Mouse (Mus musculus): Measurements from ENCODE around the gene Rnf40. TPM values are rescaled to one million over a fixed set of nuclear protein-coding genes. Genes with fewer than 3 reads are reported as not detected.

Rnf40 gene
- polyA plus RNA-seq, 1 experiment, result 32.2 TPM

DNA sequence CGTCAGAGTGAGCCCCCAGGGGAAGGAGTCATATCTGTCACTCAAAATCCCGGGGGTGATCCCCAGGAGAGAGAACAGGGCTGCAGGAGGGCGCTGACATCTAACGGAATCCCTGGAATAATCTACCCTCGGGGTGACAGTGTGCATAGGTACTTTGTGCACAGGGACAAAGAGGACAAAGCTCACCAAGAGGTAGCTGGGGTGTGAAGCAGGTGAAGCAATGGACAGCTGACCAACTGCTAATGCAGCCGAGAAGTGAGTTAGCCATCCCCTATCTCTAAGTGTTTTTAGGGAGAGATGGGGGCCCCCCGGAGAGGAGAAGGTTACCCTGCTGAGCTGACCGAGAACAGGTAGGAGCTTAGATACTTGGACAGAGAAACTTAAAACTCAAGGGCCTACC is 25.5 kb downstream of the Rnf40 start:
- peak overlapping the region; percentile 83 for H3K4me2 ChIP-seq (ENCODE audit: low read depth)
- peaks cover 10% of the 10 kb centered on the region for H3K36me3 ChIP-seq (ENCODE audit: control insufficient read depth, insufficient read depth)
- peak overlapping the region; percentile 80 for H3K4me3 ChIP-seq
- peak overlapping the region; percentile 59 for H3ac ChIP-seq (ENCODE audit: control insufficient read depth, insufficient read length)
- H3K79me2 ChIP-seq (ENCODE audit: control insufficient read depth, insufficient read depth), result peaks cover 9% of the 10 kb centered on the region
- TF ChIP-seq USF1 (IDR thresholded peaks at IDR 0.05; ENCODE audit: low read depth) (no peak), MYOG (IDR thresholded peaks at IDR 0.05; ENCODE audit: control insufficient read depth in 1 of 3, insufficient read depth in 1 of 3, insufficient read length in 2 of 3, low read depth in 2 of 3) (no peak), E2F4 (IDR thresholded peaks at IDR 0.05; ENCODE audit: insufficient read depth) (no peak), REST (IDR thresholded peaks at IDR 0.05; ENCODE audit: insufficient read depth, insufficient read length) (no peak), POLR2AphosphoS2 (IDR thresholded peaks at IDR 0.05; ENCODE audit: insufficient read length, low read depth) (no peak), SRF (IDR thresholded peaks at IDR 0.05; ENCODE audit: control insufficient read depth, insufficient read length, low read depth) (no peak), TCF12 (IDR thresholded peaks at IDR 0.05; ENCODE audit: insufficient read depth, poor library complexity, severe bottlenecking) (no peak), POLR2A (IDR thresholded peaks at IDR 0.05; ENCODE audit: insufficient read length, low read depth) (no peak), MAX (IDR thresholded peaks at IDR 0.05; ENCODE audit: low read depth) (no peak), MYOD1 (IDR thresholded peaks at IDR 0.05; ENCODE audit: control insufficient read depth in 1 of 3, insufficient read length in 2 of 3, low read depth in 2 of 3) (no peak), CEBPB (IDR thresholded peaks at IDR 0.05; ENCODE audit: insufficient read depth, poor library complexity, severe bottlenecking) (no peak), TCF3 (IDR thresholded peaks at IDR 0.05; ENCODE audit: insufficient read length, low read depth) (no peak)
- H3K27me3 ChIP-seq (ENCODE audit: control insufficient read depth, insufficient read depth, insufficient read length), result no peaks in the 10 kb centered on the region

DNA sequence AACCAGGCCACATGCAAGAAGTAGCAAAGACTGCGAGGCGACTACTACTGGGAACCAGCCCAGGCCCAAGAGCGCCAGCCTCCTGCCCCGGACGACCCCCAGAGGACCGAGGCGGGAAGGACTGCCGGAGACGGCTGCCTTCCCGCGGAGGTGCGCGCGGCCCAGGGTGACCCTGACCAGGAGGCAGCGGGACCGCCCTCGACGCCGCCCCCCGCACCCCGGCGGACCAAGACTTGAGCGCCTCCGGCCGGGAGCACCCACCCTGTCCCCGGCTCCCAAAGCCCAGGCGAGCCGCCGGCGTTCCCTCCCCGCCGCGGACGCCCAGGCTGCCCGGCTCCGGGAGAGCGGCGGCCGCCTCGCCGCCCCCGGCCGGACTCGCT is 25.9 kb downstream of the Rnf40 start:
- no peaks in the 10 kb centered on the region for H3K27me3 ChIP-seq (ENCODE audit: control insufficient read depth, insufficient read depth, insufficient read length)
- peaks cover 9% of the 10 kb centered on the region for H3K79me2 ChIP-seq (ENCODE audit: control insufficient read depth, insufficient read depth)
- peak overlapping the region; percentile 59 for H3ac ChIP-seq (ENCODE audit: control insufficient read depth, insufficient read length)
- H3K36me3 ChIP-seq (ENCODE audit: control insufficient read depth, insufficient read depth), result peaks cover 8% of the 10 kb centered on the region
- TF ChIP-seq CEBPB (IDR thresholded peaks at IDR 0.05; ENCODE audit: insufficient read depth, poor library complexity, severe bottlenecking), result no peak
- no peak for TF ChIP-seq TCF3 (IDR thresholded peaks at IDR 0.05; ENCODE audit: insufficient read length, low read depth)
- no peak for TF ChIP-seq MAX (IDR thresholded peaks at IDR 0.05; ENCODE audit: low read depth)
- no peak for TF ChIP-seq POLR2AphosphoS2 (IDR thresholded peaks at IDR 0.05; ENCODE audit: insufficient read length, low read depth)
- no peak for TF ChIP-seq REST (IDR thresholded peaks at IDR 0.05; ENCODE audit: insufficient read depth, insufficient read length)
- peak overlapping the region; percentile 83 for H3K4me2 ChIP-seq (ENCODE audit: low read depth)
- H3K4me3 ChIP-seq, result peak overlapping the region; percentile 80

DNA sequence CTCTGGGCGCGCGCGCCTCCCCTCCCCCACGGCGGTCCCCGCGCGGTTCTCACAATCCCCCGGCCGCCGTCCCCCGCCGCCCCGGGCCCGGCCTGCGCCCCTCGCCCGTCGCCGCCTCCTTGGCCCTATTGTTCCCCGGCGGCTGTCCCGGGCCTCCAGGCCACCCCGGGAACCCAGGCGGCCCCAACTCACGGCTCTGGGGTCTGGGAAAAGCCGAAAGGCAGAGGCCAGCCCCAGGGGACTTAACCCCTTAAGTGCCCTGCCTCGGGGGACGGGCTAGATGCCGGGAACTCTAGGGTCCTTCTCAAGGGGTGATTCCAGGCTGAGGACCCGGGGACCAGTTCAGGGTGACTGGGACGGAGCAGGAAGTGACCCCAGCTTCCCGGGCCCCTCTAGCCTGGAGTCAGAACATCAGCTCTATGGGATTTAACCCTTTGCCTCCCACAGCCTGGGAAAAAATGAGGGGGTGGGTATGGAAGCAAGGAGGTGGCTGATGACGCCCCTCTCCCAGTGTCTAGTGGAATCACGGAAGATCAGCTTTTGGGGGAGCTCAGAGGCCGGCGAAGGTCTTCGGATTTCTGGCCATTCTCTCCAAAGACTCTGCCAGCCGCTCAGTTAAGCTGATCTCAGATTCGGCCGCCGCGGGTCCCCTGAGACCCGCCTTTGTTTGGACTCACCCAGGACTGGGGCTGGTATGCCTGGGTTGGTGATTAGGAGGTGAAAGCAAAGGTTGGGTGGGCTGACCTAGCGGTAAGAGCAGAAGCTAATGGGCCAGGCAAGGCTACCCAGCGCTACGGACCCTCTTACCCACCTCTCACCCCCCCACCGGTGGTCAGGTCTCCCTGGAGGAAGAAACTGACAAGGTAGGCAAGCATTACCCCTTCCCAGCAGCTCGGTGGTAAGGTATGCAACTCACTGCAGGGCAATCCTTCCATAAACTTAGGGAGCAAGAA is 26.6 kb downstream of the Rnf40 start, which contains the start of gene Zfp629:
Gene Zfp629 (minus strand): TSS at position 907 of the 953 bp plus-strand sequence.
- H3K27me3 ChIP-seq (ENCODE audit: control insufficient read depth, insufficient read depth, insufficient read length), result no peaks in the 10 kb centered on the region
- peak within 1 kb of the TSS; percentile 80 for H3K4me3 ChIP-seq
- H3K79me2 ChIP-seq (ENCODE audit: control insufficient read depth, insufficient read depth), result peaks cover 9% of the 10 kb centered on the region
- H3K36me3 ChIP-seq (ENCODE audit: control insufficient read depth, insufficient read depth), result peaks cover 1% of the 10 kb centered on the region
- H3K4me2 ChIP-seq (ENCODE audit: low read depth), result peak within 1 kb of the TSS; percentile 83
- no peak for TF ChIP-seq E2F4 (IDR thresholded peaks at IDR 0.05; ENCODE audit: insufficient read depth)
- no peak for TF ChIP-seq POLR2A (IDR thresholded peaks at IDR 0.05; ENCODE audit: insufficient read length, low read depth)
- no peak for TF ChIP-seq MYOG (IDR thresholded peaks at IDR 0.05; ENCODE audit: control insufficient read depth in 1 of 3, insufficient read depth in 1 of 3, insufficient read length in 2 of 3, low read depth in 2 of 3)
- no peak for TF ChIP-seq SRF (IDR thresholded peaks at IDR 0.05; ENCODE audit: control insufficient read depth, insufficient read length, low read depth)
- TF ChIP-seq POLR2AphosphoS2 (IDR thresholded peaks at IDR 0.05; ENCODE audit: insufficient read length, low read depth), result no peak
- no peak for TF ChIP-seq REST (IDR thresholded peaks at IDR 0.05; ENCODE audit: insufficient read depth, insufficient read length)
- no peak for TF ChIP-seq CEBPB (IDR thresholded peaks at IDR 0.05; ENCODE audit: insufficient read depth, poor library complexity, severe bottlenecking)
- peak within 1 kb of the TSS; percentile 59 for H3ac ChIP-seq (ENCODE audit: control insufficient read depth, insufficient read length)

DNA sequence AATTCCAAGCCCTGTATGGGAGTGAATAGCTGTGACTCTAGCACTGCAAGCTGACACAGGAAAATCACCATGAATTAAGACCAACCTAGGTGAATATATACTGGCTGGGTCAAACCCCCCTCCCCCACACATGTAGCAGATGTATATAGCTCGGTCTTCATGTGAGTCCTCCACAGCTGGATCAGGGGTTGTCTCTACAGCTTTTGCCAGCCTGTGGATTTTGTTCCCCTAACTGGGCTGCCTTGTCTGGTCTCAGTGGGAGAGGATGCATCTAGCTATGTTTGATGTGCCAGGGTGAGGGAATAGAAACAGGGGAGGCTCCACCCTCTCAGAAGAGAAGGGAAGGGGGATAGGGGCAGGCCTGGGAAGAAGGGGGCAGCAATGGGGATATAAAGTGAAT is 27.8 kb downstream of the Rnf40 start:
- TF ChIP-seq MYOG (IDR thresholded peaks at IDR 0.05; ENCODE audit: control insufficient read depth in 1 of 3, insufficient read depth in 1 of 3, insufficient read length in 2 of 3, low read depth in 2 of 3), result no peak
- Histone ChIP-seq H3K79me2 (ENCODE audit: control insufficient read depth, insufficient read depth) (peaks cover 9% of the 10 kb centered on the region), H3K4me3 (peak overlapping the region; percentile 80), H3K4me2 (ENCODE audit: low read depth) (no peak overlapping the region), H3K27me3 (ENCODE audit: control insufficient read depth, insufficient read depth, insufficient read length) (no peaks in the 10 kb centered on the region), H3K36me3 (ENCODE audit: control insufficient read depth, insufficient read depth) (no peaks in the 10 kb centered on the region), H3ac (ENCODE audit: control insufficient read depth, insufficient read length) (no peak overlapping the region)

DNA sequence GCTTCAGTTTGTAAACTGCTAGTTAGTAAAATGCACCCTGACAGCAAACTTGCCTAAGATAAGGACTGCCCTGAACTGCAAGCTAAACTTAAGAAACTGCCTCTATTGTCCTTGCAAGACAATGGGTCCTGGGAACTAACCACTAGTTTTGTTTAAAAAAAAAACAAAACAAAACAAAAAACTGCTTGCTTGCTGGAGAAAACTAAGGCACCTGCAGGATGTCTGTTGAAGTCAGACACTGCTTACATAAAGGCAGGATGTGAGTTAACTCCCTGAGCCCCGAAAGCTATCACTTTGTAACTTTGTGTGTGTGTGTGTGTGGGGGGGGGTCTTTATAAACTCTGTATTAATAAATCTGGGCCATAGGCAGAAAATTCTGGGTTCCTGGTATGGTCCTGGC is 28.3 kb downstream of the Rnf40 start:
- no peaks in the 10 kb centered on the region for H3K27me3 ChIP-seq (ENCODE audit: control insufficient read depth, insufficient read depth, insufficient read length)
- H3K36me3 ChIP-seq (ENCODE audit: control insufficient read depth, insufficient read depth), result no peaks in the 10 kb centered on the region
- TF ChIP-seq MYOD1 (IDR thresholded peaks at IDR 0.05; ENCODE audit: control insufficient read depth in 1 of 3, insufficient read length in 2 of 3, low read depth in 2 of 3) (no peak), POLR2AphosphoS2 (IDR thresholded peaks at IDR 0.05; ENCODE audit: insufficient read length, low read depth) (no peak), TCF12 (IDR thresholded peaks at IDR 0.05; ENCODE audit: insufficient read depth, poor library complexity, severe bottlenecking) (no peak), TCF3 (IDR thresholded peaks at IDR 0.05; ENCODE audit: insufficient read length, low read depth) (no peak), SRF (IDR thresholded peaks at IDR 0.05; ENCODE audit: control insufficient read depth, insufficient read length, low read depth) (no peak), POLR2A (IDR thresholded peaks at IDR 0.05; ENCODE audit: insufficient read length, low read depth) (no peak), CEBPB (IDR thresholded peaks at IDR 0.05; ENCODE audit: insufficient read depth, poor library complexity, severe bottlenecking) (no peak), USF1 (IDR thresholded peaks at IDR 0.05; ENCODE audit: low read depth) (no peak), MYOG (IDR thresholded peaks at IDR 0.05; ENCODE audit: control insufficient read depth in 1 of 3, insufficient read depth in 1 of 3, insufficient read length in 2 of 3, low read depth in 2 of 3) (no peak), REST (IDR thresholded peaks at IDR 0.05; ENCODE audit: insufficient read depth, insufficient read length) (no peak), MAX (IDR thresholded peaks at IDR 0.05; ENCODE audit: low read depth) (no peak), E2F4 (IDR thresholded peaks at IDR 0.05; ENCODE audit: insufficient read depth) (no peak)
- peaks cover 9% of the 10 kb centered on the region for H3K79me2 ChIP-seq (ENCODE audit: control insufficient read depth, insufficient read depth)
- no peak overlapping the region for H3ac ChIP-seq (ENCODE audit: control insufficient read depth, insufficient read length)
- no peak overlapping the region for H3K4me2 ChIP-seq (ENCODE audit: low read depth)
- H3K4me3 ChIP-seq, result no peak overlapping the region
